Mouse (Mus musculus) urinary bladder, postnatal 25 days (tissue): ENCODE measurements around the gene Epor.
A peak's percentile ranks its signal among the peaks of the same experiment; 100 is the strongest.

ENCODE experiments used
- DNase-seq: peaks from one replicate; pipeline ENCODE4 v3.0.0; 2022; ENCODE audit warnings: low spot score

Gene Epor

DNA sequence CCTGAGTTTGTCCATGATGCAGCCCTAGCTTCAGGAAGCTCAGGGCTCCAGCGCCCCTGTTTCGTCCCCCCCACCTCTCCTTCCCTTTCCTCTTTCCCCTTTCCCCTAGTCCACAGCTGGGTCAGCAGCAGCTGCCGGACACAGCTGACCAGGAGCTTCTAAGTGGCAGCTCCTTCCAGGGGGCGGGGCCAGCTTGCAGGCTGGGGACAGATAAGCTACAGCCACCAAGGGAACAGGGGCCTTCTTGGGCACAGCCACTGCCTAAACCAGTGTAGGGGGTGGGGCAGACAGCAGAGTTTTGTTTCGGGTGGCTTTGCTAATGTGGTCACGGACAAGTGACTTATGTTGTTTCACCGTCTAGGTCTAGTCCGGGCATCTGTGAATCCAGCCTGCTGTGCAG is at the start of gene Epor:
TSS of gene Epor (minus strand) at position 90 of the 400 bp plus-strand sequence.
- no peak for DNase-seq

- DNase-seq = no peak
Measured at GRCm38 (mm10) chr9:22012731-22013130, 49.4 kb upstream of the Epor start.

DNA sequence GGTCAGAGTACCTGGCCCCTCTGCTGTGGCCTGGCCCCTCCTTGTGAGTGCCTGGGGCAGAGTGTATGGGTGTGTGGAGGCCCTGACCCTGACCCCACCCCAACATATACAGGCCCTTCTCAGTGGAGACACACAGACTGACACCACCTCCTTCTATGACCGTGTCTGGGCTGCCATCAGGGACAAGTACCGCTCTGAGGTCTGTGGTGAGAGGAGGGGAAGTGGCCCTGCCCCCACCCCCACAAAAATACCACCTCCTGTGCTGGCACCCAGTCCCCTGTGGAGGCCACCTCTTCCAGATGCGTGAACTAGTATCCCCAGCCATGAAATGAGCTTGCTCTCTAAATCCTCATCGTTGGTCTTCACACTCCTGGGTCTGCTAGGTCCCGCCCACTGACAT is 47.7 kb upstream of the Epor start:
- no peak for DNase-seq

DNA sequence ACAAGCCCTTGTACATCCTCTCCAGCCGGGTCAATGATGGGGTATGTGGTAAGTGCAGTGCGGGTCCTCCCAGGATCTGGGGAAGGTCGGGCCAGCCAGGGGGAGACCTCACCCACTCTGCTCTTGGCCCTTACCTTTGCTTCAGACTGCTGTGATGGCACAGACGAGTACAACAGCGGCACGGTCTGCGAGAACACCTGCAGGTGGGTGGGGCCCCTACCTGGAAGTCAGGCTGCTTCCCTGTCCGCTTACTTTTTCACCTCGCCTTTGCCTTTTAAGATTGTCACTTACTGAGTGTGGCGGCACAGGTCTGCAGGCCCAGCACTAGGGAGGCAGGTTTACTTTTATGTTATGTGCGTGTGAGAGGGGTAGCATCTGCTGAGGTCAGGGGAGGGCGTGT is 41.2 kb upstream of the Epor start:
- no peak for DNase-seq

DNA sequence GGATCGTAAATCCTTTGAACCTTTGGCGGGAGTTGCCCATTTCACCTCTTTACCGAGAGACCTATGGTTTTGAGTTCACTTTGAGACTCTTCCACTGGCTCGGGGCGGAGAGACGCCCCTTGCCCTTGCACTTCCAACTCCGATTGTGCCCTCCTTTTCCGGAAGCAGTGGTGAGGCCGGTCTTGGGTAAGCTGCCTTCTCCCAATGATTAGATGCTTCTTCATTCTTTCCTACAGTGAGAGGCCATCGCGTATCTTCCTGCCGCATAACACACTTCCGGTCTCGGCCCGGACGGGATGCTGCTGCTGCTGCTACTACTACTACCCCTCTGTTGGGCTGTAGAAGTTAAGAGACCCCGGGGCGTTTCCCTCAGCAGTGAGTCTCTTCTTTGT is 39.9 kb upstream of the Epor start:
- no peak for DNase-seq

GRCm38 (mm10) chr9:22002194-22003162 is 39.2 kb upstream of the Epor start, which contains the start of the genes Ccdc151 and Prkcsh:
Gene Ccdc151, minus strand, starts transcription at chr9:22002634.
Gene Prkcsh, plus strand, starts transcription at chr9:22002806.
- DNase-seq = peak; percentile 97

DNA sequence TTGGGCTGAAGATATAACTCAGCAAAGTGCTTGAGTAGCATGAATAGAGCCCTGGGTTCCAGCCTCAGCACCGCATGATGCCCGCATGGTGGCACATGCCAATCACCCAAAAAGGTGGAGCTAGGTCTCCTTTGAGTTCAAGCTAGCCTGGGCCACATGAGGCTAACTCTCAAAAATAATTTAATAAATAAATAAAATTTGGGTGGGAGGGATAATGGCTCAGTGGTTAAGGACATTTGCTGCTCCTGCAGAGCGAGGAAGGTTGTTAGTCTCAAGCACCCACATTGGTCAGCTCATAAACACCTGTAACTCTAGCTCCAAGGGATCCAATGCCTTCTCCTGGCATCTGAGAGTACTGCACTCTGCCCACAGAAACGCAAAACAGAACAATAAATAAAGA is 38.3 kb upstream of the Epor start:
- no peak for DNase-seq

- DNase-seq = no peak
Measured at GRCm38 (mm10) chr9:22000296-22000695, 37.0 kb upstream of the Epor start.

GRCm38 (mm10) chr9:21996178-21996867 is 33.0 kb upstream of the Epor start:
- no peak for DNase-seq

GRCm38 (mm10) chr9:21992227-21992626 is 28.9 kb upstream of the Epor start:
- no peak for DNase-seq

GRCm38 (mm10) chr9:21989230-21990110 is 26.2 kb upstream of the Epor start, which contains the start of gene Rgl3:
Gene Rgl3, minus strand, starts transcription at chr9:21989446.
- DNase-seq = peak; percentile 61

GRCm38 (mm10) chr9:21988421-21989101 is 25.3 kb upstream of the Epor start:
- DNase-seq = peak; percentile 14

- DNase-seq = no peak
Measured at GRCm38 (mm10) chr9:21987592-21988342, 24.5 kb upstream of the Epor start.

DNA sequence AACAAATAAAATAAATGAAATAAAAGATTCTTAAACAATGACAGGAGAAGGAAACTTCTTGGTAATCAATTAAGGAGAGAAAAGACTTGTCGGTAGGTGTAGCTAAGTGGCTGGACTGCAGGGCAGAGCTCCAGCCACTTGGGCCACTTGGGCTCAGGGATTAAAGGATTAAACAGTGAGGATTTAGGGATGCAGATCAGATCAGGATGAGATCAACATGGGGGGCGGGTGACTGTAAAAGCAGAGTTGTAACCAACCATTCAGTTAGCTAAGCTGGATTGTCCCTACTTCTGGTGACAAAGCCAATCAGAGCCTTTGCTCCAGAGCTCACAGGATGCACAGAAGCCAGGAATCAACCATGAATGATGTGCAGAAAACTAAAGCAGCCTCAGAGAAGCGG is 20.6 kb upstream of the Epor start:
- no peak for DNase-seq

GRCm38 (mm10) chr9:21978398-21979128 is 15.3 kb upstream of the Epor start:
- DNase-seq = no peak

DNA sequence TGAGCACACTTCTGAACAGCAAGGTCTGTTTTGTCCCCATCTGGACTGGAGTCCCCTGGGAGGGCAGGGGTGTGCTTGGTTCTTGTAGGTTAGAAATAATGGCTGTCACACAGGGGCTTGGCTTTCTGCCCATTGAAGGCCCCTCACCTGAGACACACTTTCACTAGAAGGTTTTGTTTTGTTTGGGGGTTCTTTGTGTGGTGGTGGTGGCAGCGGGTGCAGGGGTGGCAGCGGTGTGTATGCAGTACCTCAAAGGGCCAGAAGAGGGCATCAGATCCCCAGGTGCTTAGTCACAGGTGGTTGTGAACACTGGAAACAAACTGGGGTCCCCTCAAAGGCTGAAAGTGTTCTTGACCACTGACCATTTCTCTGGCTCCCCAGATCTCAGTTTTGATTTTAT is 14.7 kb upstream of the Epor start:
- no peak for DNase-seq

GRCm38 (mm10) chr9:21977331-21977730 is 14.0 kb upstream of the Epor start:
- DNase-seq = no peak

GRCm38 (mm10) chr9:21976626-21977175 is 13.4 kb upstream of the Epor start:
- no peak for DNase-seq

DNA sequence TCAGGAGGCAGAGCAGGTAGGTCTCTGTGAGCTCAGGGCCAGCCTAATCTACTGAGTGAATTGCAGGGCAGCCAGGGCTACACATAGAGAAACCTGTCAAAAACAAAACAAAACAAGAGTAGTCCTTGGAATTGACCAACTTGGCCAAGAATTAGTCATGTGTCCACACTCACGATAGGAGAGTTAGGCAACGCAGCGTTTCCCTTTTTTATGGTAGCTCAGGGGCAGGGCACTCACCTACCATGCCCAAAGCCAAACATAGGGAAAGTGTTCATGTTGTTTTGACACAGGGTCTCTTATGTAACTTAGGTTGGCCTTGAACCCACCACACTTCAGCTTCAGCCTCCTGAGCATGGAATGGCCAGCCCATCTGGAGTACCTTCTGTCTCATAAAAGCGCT is 6.0 kb upstream of the Epor start:
- DNase-seq = no peak

- DNase-seq = no peak
Measured at GRCm38 (mm10) chr9:21968883-21969282, 5.6 kb upstream of the Epor start.
